Mouse (Mus musculus) kidney, adult 2 months (tissue): ENCODE measurements at regions not wholly inside any gene's neighbourhood (a gene's known extent, or its start where the extent isn't known, plus 50 kb on each side); places are given as distances from the start of the nearest gene placed in this dataset.

Source experiments
- CTCF ChIP-seq: fragments of 200-500 bp; conservative IDR thresholded peaks from 2 replicates; pipeline ENCODE4 v1.5.1; 2011; ENCODE audit warnings: low read depth, mild to moderate bottlenecking, control low read depth, low read length, moderate library complexity, mixed read lengths; ENCODE audit not compliant: insufficient read depth, insufficient read length
- POLR2A ChIP-seq: fragments of 200-500 bp; IDR thresholded peaks from one replicate; pipeline ENCODE4 v1.6.1; 2011; ENCODE audit warnings: low read depth, low read length, control low read depth

GRCm38 (mm10) chr12:12601362-12601761, 339.4 kb downstream of the Fam49a start:
- TF ChIP-seq CTCF (no peak), POLR2A (no peak)
